Mouse (Mus musculus) right cerebral cortex, adult 2 months (tissue): ENCODE measurements around the gene 2810021J22Rik.

Experiments used
- DNase-seq, 2 experiments: peaks; one replicate each; pipeline ENCODE4 v3.0.0; 2021 to 2022; ENCODE audit warnings: low spot score in 2 of 2

Gene 2810021J22Rik

GRCm38 (mm10) chr11:58916879-58917744 is 50.1 kb downstream of the 2810021J22Rik start:
- DNase-seq, result no peak

GRCm38 (mm10) chr11:58917745-58918366 is 50.8 kb downstream of the 2810021J22Rik start, which contains the start of gene Btnl10:
Gene Btnl10, plus strand, starts transcription at chr11:58917908.
- no peak for DNase-seq

- no peak for DNase-seq
Measured at GRCm38 (mm10) chr11:58918759-58919158, 51.7 kb downstream of the 2810021J22Rik start.

- DNase-seq, result no peak
Measured at GRCm38 (mm10) chr11:58922420-58922819, 55.4 kb downstream of the 2810021J22Rik start.

GRCm38 (mm10) chr11:58926651-58927050 is 59.6 kb downstream of the 2810021J22Rik start:
- no peak for DNase-seq

GRCm38 (mm10) chr11:58927053-58927452 is 60.0 kb downstream of the 2810021J22Rik start:
- no peak for DNase-seq

GRCm38 (mm10) chr11:58927790-58928651 is 61.0 kb downstream of the 2810021J22Rik start:
- DNase-seq, result peak in 1 of 2 experiments; percentile 44

- no peak for DNase-seq
Measured at GRCm38 (mm10) chr11:58929055-58929454, 62.0 kb downstream of the 2810021J22Rik start.

GRCm38 (mm10) chr11:58929641-58930040 is 62.6 kb downstream of the 2810021J22Rik start:
- DNase-seq, result no peak

- no peak for DNase-seq
Measured at GRCm38 (mm10) chr11:58930254-58930653, 63.2 kb downstream of the 2810021J22Rik start.

- DNase-seq, result no peak
Measured at GRCm38 (mm10) chr11:58931576-58931975, 64.6 kb downstream of the 2810021J22Rik start.
